Mouse (Mus musculus): Measurements from ENCODE around the gene Gm5134. TPM values are rescaled to one million over a fixed set of nuclear protein-coding genes. Genes with fewer than 3 reads are reported as not detected.

Gm5134 gene
- polyA plus RNA-seq, 1 experiment from 2014 or later = 0.17 TPM

DNA sequence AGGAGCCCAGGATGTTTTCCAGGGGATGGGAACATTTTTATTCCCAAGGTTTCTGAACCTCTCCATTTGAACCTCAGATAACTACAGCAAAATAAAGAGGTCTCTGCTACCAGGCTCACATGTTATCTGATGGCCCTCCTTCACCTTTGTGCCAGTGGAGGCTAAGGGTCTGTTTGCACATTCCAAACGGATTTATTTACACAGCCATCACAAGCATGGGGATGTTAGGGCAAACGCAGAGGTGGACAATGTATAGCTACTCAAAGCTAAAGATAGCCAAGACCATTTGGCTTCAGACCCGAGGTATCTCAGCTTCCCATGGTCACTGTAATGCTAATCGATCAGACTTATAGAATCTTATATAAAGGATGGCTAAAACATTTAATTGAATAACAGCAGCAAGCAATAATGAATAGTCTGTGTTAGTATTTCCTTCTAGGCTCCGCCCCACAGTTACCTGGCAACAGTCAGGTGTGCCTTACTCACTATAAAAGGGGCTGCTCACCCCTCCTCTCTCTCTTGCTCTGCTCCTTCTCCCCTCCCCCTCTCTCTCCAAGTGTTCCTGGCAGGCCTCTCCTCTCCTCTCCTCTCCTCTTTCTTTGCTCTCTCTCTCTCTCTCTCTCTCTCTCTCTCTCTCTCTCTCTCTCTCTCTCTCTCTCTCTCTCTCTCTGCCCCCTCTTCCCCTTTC is 93.0 kb downstream of the Gm5134 start:
- 56% methylated on average over 5 of the region's 5 CpGs for WGBS
- Histone ChIP-seq H3K9me3 (ENCODE audit: control insufficient read depth, low read length) (no peaks in the 10 kb centered on the region), H3K4me2 (ENCODE audit: low read depth, low read length) (no peak overlapping the region), H3K36me3 (ENCODE audit: control insufficient read depth, insufficient read depth, low read length) (peaks cover 13% of the 10 kb centered on the region), H3K4me3 (ENCODE audit: low read depth, low read length) (no peak overlapping the region), H3K27ac (replicated peaks; ENCODE audit: low read depth, low read length) (no peak overlapping the region), H3K9ac (ENCODE audit: low read depth, low read length) (no peak overlapping the region), H3K27me3 (replicated peaks; ENCODE audit: control insufficient read depth, insufficient read depth, low read length) (no peaks in the 10 kb centered on the region), H3K4me1 (ENCODE audit: control insufficient read depth, insufficient read depth, low read length) (no peaks in the 10 kb centered on the region)
- DNase-seq (ENCODE audit: low spot score) = no peak
- ATAC-seq (ENCODE audit: low read depth) = no peak

DNA sequence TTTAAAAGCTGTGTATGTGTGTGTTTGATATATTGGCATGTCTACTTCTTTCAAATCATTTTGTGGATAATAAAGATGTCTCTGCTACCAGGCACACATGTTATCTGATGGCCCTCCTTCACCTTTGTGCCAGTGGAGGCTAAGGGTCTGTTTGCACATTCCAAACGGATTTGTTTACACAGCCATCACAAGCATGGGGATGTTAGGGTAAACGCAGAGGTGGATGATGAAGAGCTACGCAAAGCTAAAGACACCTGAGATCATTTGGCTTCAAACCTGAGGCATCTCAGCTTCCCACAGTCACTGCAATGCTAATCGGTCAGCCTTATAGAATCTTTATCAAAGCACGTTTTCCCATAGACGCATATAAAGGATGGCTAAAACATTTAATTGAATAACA is 94.7 kb downstream of the Gm5134 start:
- ATAC-seq (ENCODE audit: low read depth) (no peak), DNase-seq (ENCODE audit: low spot score) (no peak)
- 38% methylated on average over 6 of the region's 6 CpGs for WGBS
- Histone ChIP-seq H3K4me3 (ENCODE audit: low read depth, low read length) (no peak overlapping the region), H3K4me2 (ENCODE audit: low read depth, low read length) (no peak overlapping the region), H3K9ac (ENCODE audit: low read depth, low read length) (no peak overlapping the region), H3K27me3 (replicated peaks; ENCODE audit: control insufficient read depth, insufficient read depth, low read length) (no peaks in the 10 kb centered on the region), H3K36me3 (ENCODE audit: control insufficient read depth, insufficient read depth, low read length) (0 out of 2 replicates have a peak, but pooled peaks cover 1% of the 10 kb centered on the region), H3K27ac (replicated peaks; ENCODE audit: low read depth, low read length) (no peak overlapping the region), H3K4me1 (ENCODE audit: control insufficient read depth, insufficient read depth, low read length) (no peaks in the 10 kb centered on the region), H3K9me3 (ENCODE audit: control insufficient read depth, low read length) (no peaks in the 10 kb centered on the region)

DNA sequence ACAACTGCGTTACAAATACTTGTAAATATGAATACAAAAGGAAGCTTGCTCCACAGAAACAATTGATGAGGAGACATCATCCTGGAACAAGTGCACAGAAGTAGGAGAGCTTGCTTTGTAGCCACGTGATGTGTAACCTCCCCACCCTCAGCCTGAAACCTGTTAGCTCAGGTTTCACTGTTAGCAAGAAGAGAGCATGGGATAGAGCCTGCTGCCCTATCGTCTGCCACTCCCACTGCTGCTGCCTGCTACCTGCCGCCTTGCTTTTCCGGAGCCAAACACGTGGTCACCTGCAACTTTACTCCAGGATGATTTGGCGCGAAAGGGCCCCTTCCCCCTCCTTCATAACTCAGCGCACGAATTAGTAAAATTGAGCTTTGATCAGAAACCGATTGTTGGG is 97.5 kb downstream of the Gm5134 start:
- no peaks in the 10 kb centered on the region for H3K27me3 ChIP-seq (replicated peaks; ENCODE audit: control insufficient read depth, insufficient read depth, low read length)
- WGBS = 76% methylated on average over 11 of the region's 11 CpGs
- no peak overlapping the region for H3K4me3 ChIP-seq (ENCODE audit: low read depth, low read length)
- no peaks in the 10 kb centered on the region for H3K36me3 ChIP-seq (ENCODE audit: control insufficient read depth, insufficient read depth, low read length)
- ATAC-seq (ENCODE audit: low read depth) = no peak
- H3K27ac ChIP-seq (replicated peaks; ENCODE audit: low read depth, low read length) = no peak overlapping the region
- no peaks in the 10 kb centered on the region for H3K4me1 ChIP-seq (ENCODE audit: control insufficient read depth, insufficient read depth, low read length)
- no peak overlapping the region for H3K4me2 ChIP-seq (ENCODE audit: low read depth, low read length)
- H3K9me3 ChIP-seq (ENCODE audit: control insufficient read depth, low read length) = no peaks in the 10 kb centered on the region
- DNase-seq (ENCODE audit: low spot score) = no peak
- H3K9ac ChIP-seq (ENCODE audit: low read depth, low read length) = no peak overlapping the region

Small RNA genes lying within 50 kb of the gene (microRNA-seq; reads per million reads assigned to microRNA genes)
- not detected for gene Mir6409 (ENCODE audit: borderline number of aligned reads)

Other genes starting within 250 kb of the Gm5134 start
- gene Cabin1, start 190.2 kb upstream of the Gm5134 start, polyA plus RNA-seq (2014; fragmentation: Nextera tagmentation; extraction: Ambion mirVana) = 23.5 and 36.0 TPM in 2 replicates
- 60.7 and 65.7 TPM in 2 replicates for gene Ddt, start 181.1 kb upstream of the Gm5134 start, polyA plus RNA-seq (2014; fragmentation: Nextera tagmentation; extraction: Ambion mirVana)
- 0.51 TPM in 1 of 2 replicates, not detected in the other for gene Gm20441, start 173.6 kb upstream of the Gm5134 start, polyA plus RNA-seq (2014; fragmentation: Nextera tagmentation; extraction: Ambion mirVana)
- 19.9 and 22.5 TPM in 2 replicates for gene Gstt3, start 173.1 kb upstream of the Gm5134 start, polyA plus RNA-seq (2014; fragmentation: Nextera tagmentation; extraction: Ambion mirVana)
- 16.0 and 18.4 TPM in 2 replicates for gene Gstt1, start 155.9 kb upstream of the Gm5134 start, polyA plus RNA-seq (2014; fragmentation: Nextera tagmentation; extraction: Ambion mirVana)
- not detected in 2 replicates for gene Gstt4, start 132.0 kb upstream of the Gm5134 start, polyA plus RNA-seq (2014; fragmentation: Nextera tagmentation; extraction: Ambion mirVana)
- gene Gstt2, start 117.1 kb upstream of the Gm5134 start, polyA plus RNA-seq (2014; fragmentation: Nextera tagmentation; extraction: Ambion mirVana) = 9.7 and 12.9 TPM in 2 replicates
- 1,291 and 1,408 TPM in 2 replicates for gene Mif, start 94.3 kb upstream of the Gm5134 start, polyA plus RNA-seq (2014; fragmentation: Nextera tagmentation; extraction: Ambion mirVana)
- gene Derl3, start 61.1 kb upstream of the Gm5134 start, polyA plus RNA-seq (2014; fragmentation: Nextera tagmentation; extraction: Ambion mirVana) = 1.9 and 2.1 TPM in 2 replicates
- 150 and 173 TPM in 2 replicates for gene Smarcb1, start 32.9 kb upstream of the Gm5134 start, polyA plus RNA-seq (2014; fragmentation: Nextera tagmentation; extraction: Ambion mirVana)
- 28.3 and 53.3 TPM in 2 replicates for gene Chchd10, start 21.4 kb upstream of the Gm5134 start, polyA plus RNA-seq (2014; fragmentation: Nextera tagmentation; extraction: Ambion mirVana)
- 53.6 and 72.3 TPM in 2 replicates for gene Mmp11, start 18.0 kb upstream of the Gm5134 start, polyA plus RNA-seq (2014; fragmentation: Nextera tagmentation; extraction: Ambion mirVana)
- 0.24 TPM in 1 of 2 replicates, not detected in the other for gene Gm867, start 13.8 kb upstream of the Gm5134 start, polyA plus RNA-seq (2014; fragmentation: Nextera tagmentation; extraction: Ambion mirVana)
- 1.1 and 1.4 TPM in 2 replicates for gene Vpreb3, start 11.5 kb upstream of the Gm5134 start, polyA plus RNA-seq (2014; fragmentation: Nextera tagmentation; extraction: Ambion mirVana)
- 17.8 and 18.7 TPM in 2 replicates for gene Zfp280b, start 78.1 kb downstream of the Gm5134 start, polyA plus RNA-seq (2014; fragmentation: Nextera tagmentation; extraction: Ambion mirVana)
- gene Slc5a4b, start 156.4 kb downstream of the Gm5134 start, polyA plus RNA-seq (2014; fragmentation: Nextera tagmentation; extraction: Ambion mirVana) = not detected in 2 replicates
- gene Slc5a4a, start 192.9 kb downstream of the Gm5134 start, polyA plus RNA-seq (2014; fragmentation: Nextera tagmentation; extraction: Ambion mirVana) = not detected in 2 replicates

Measured in embryonic facial prominence, embryonic 14.5 days (tissue).